Mouse (Mus musculus) heart, embryonic 14.5 days (tissue): ENCODE measurements around the gene H2al1m. TPM values are rescaled to one million over a fixed set of nuclear protein-coding genes. Genes with fewer than 3 reads are reported as not detected.
"Not testable (repeated sequence)": the region's sequence is repeated elsewhere in the genome, so short reads cannot be mapped to it uniquely, and the experiment has no call there.

Experiments
- ATAC-seq: fragments of 200-750 bp; cut with Nextera tagmentation; 2 replicates; pipeline ENCODE4 v1.8.0; 2017; ENCODE audit warnings: low read depth, moderate TSS enrichment; ENCODE audit not compliant: insufficient number of reproducible peaks, insufficient read depth, low FRiP score
- H3K27ac ChIP-seq, 2 experiments: fragments of 200-500 bp in 1 of 2; fragments of 300-500 bp in 1 of 2; sonication (generic) in 1 of 2; replicated peaks in 1 of 2; 2 replicates each; pipeline ENCODE4 v1.5.1; 2012 to 2014; ENCODE audit warnings: low read depth in 2 of 2, low read length in 2 of 2, control low read depth in 1 of 2, mild to moderate bottlenecking in 1 of 2, mixed read lengths in 1 of 2; ENCODE audit not compliant: control insufficient read depth in 1 of 2, insufficient read depth in 1 of 2
- H3K27me3 ChIP-seq: fragments of 300-500 bp; sonication (generic); 2 replicates; pipeline ENCODE4 v1.6.1; 2014; ENCODE audit warnings: mild to moderate bottlenecking, low read length, control low read depth; ENCODE audit not compliant: control insufficient read depth, insufficient read depth
- H3K36me3 ChIP-seq: fragments of 300-500 bp; sonication (generic); 2 replicates; pipeline ENCODE4 v1.6.1; 2014; ENCODE audit warnings: mild to moderate bottlenecking, control low read depth, low read length, mixed read lengths; ENCODE audit not compliant: control insufficient read depth, insufficient read depth
- H3K4me1 ChIP-seq, 2 experiments: fragments of 200-500 bp in 1 of 2; fragments of 300-500 bp in 1 of 2; sonication (generic) in 1 of 2; 2 replicates each; pipeline ENCODE4 v1.6.1; 2012 to 2014; ENCODE audit warnings: low read length in 2 of 2, control low read depth in 1 of 2, mixed read lengths in 1 of 2; ENCODE audit not compliant: control insufficient read depth in 2 of 2, insufficient read depth in 2 of 2
- H3K4me2 ChIP-seq: fragments of 300-500 bp; sonication (generic); 2 replicates; pipeline ENCODE4 v1.6.1; 2014; ENCODE audit warnings: mild to moderate bottlenecking, low read length
- H3K4me3 ChIP-seq, 2 experiments: fragments of 200-500 bp in 1 of 2; fragments of 300-500 bp in 1 of 2; sonication (generic) in 1 of 2; 2 replicates each; pipeline ENCODE4 v1.5.1; 2012 to 2014; ENCODE audit warnings: low read length in 2 of 2, mild to moderate bottlenecking in 2 of 2, control low read depth in 1 of 2, low read depth in 1 of 2, moderate library complexity in 1 of 2; ENCODE audit not compliant: control insufficient read depth in 1 of 2, insufficient read depth in 1 of 2
- H3K9ac ChIP-seq: fragments of 300-500 bp; sonication (generic); 2 replicates; pipeline ENCODE4 v1.6.1; 2014; ENCODE audit warnings: mild to moderate bottlenecking, low read length
- H3K9me3 ChIP-seq: fragments of 300-500 bp; sonication (generic); 2 replicates; pipeline ENCODE4 v1.6.1; 2016; ENCODE audit warnings: low read length, control low read depth; ENCODE audit not compliant: control insufficient read depth
- WGBS: fragments of 180-500 bp; shearing (Covaris S2); extraction: QIAGEN DNeasy Blood & Tissue Kit; methylation state at CpG from one replicate; pipeline ENCODE4 v1.1.7; 2014; 5-methylcytosine and 5-hydroxymethylcytosine counted together
- polyA plus RNA-seq: library from polyadenylated mRNA; unstranded; fragments of >200 nt; fragmentation: Nextera tagmentation; extraction: Ambion mirVana; gene quantifications from 2 replicates; pipeline ENCODE4 v1.2.1, GENCODE M21; 2014

H2al1m gene
- polyA plus RNA-seq, 1 experiment from 2014 or later = not detected

GRCm38 (mm10) chrX:9274321-9274720 lies 9.2 kb upstream of the H2al1m start:
- H3K27me3 ChIP-seq = no peaks in the 10 kb centered on the region
- no peaks in the 10 kb centered on the region for H3K36me3 ChIP-seq
- H3K27ac ChIP-seq = no peak overlapping the region
- no peak overlapping the region for H3K4me3 ChIP-seq
- no peaks in the 10 kb centered on the region for H3K9me3 ChIP-seq
- ATAC-seq = no peak
- 75% methylated on average over 8 of the region's 8 CpGs for WGBS
- H3K4me2 ChIP-seq = no peak overlapping the region
- H3K9ac ChIP-seq = no peak overlapping the region
- no peaks in the 10 kb centered on the region for H3K4me1 ChIP-seq

- 84% methylated on average over 3 of the region's 4 CpGs for WGBS
- not testable (repeated sequence) for H3K4me3 ChIP-seq, H3K27ac ChIP-seq, H3K27me3 ChIP-seq, H3K4me1 ChIP-seq, H3K4me2 ChIP-seq, H3K9me3 ChIP-seq, H3K36me3 ChIP-seq, H3K9ac ChIP-seq, ATAC-seq
Measured at GRCm38 (mm10) chrX:9293140-9293829, 9.7 kb downstream of the H2al1m start.

GRCm38 (mm10) chrX:9298413-9298864 lies 14.9 kb downstream of the H2al1m start:
- no peak for ATAC-seq
- no peak overlapping the region for H3K9ac ChIP-seq
- no peak overlapping the region for H3K4me2 ChIP-seq
- 74% methylated on average over 5 of the region's 5 CpGs for WGBS
- no peak overlapping the region for H3K27ac ChIP-seq
- no peaks in the 10 kb centered on the region for H3K9me3 ChIP-seq
- H3K27me3 ChIP-seq = no peaks in the 10 kb centered on the region
- no peaks in the 10 kb centered on the region for H3K4me1 ChIP-seq
- no peaks in the 10 kb centered on the region for H3K36me3 ChIP-seq
- no peak overlapping the region for H3K4me3 ChIP-seq

- Histone ChIP-seq H3K36me3 (no peaks in the 10 kb centered on the region), H3K4me1 (no peaks in the 10 kb centered on the region), H3K4me2 (no peak overlapping the region), H3K27ac (no peak overlapping the region), H3K4me3 (no peak overlapping the region), H3K27me3 (no peaks in the 10 kb centered on the region), H3K9me3 (no peaks in the 10 kb centered on the region), H3K9ac (no peak overlapping the region)
- 77% methylated on average over 5 of the region's 5 CpGs for WGBS
- no peak for ATAC-seq
Measured at GRCm38 (mm10) chrX:9302791-9303190, 19.2 kb downstream of the H2al1m start.

GRCm38 (mm10) chrX:9303455-9303854 lies 19.9 kb downstream of the H2al1m start:
- Histone ChIP-seq H3K4me3 (no peak overlapping the region), H3K9ac (no peak overlapping the region), H3K9me3 (no peaks in the 10 kb centered on the region), H3K36me3 (no peaks in the 10 kb centered on the region), H3K4me2 (no peak overlapping the region), H3K27ac (no peak overlapping the region), H3K4me1 (no peaks in the 10 kb centered on the region), H3K27me3 (no peaks in the 10 kb centered on the region)
- no peak for ATAC-seq
- 73% methylated on average over 1 of the region's 1 CpGs for WGBS

- H3K4me2 ChIP-seq, ATAC-seq, H3K9ac ChIP-seq, H3K4me1 ChIP-seq, H3K27ac ChIP-seq, H3K9me3 ChIP-seq, H3K4me3 ChIP-seq, H3K27me3 ChIP-seq, H3K36me3 ChIP-seq: not testable (repeated sequence)
Measured at GRCm38 (mm10) chrX:9316457-9316856, 32.9 kb downstream of the H2al1m start.

- not testable (repeated sequence) for H3K27me3 ChIP-seq, H3K4me2 ChIP-seq, ATAC-seq, H3K4me3 ChIP-seq, H3K4me1 ChIP-seq, H3K27ac ChIP-seq, H3K36me3 ChIP-seq, H3K9me3 ChIP-seq, H3K9ac ChIP-seq
- 84% methylated on average over 26 of the region's 26 CpGs for WGBS
Measured at GRCm38 (mm10) chrX:9327954-9328353, 44.4 kb downstream of the H2al1m start.

GRCm38 (mm10) chrX:9332366-9332962 lies 48.9 kb downstream of the H2al1m start:
- not testable (repeated sequence) for H3K27me3 ChIP-seq, ATAC-seq, H3K4me2 ChIP-seq, H3K4me3 ChIP-seq, H3K9me3 ChIP-seq, H3K4me1 ChIP-seq, H3K9ac ChIP-seq, H3K36me3 ChIP-seq, H3K27ac ChIP-seq
- WGBS = 80% methylated on average over 12 of the region's 12 CpGs
